Mouse (Mus musculus) inflammation-experienced regulatory T-cells, adult 6 months (primary cell): ENCODE data around the gene Rftn1. TPM values are rescaled to one million over a fixed set of nuclear protein-coding genes. Genes with fewer than 3 reads are reported as not detected.
A peak's percentile ranks its signal among the peaks of the same experiment; 100 is the strongest.

ENCODE experiments used
- ATAC-seq: one replicate; pipeline ENCODE4 v1.8.0; 2017
- polyA plus RNA-seq, 3 experiments: library from polyadenylated mRNA; unstranded; fragments of 100-300 nt; shearing (Covaris generic); gene quantifications; one replicate each; pipeline ENCODE4 v1.2.1; 2017

Gene Rftn1
- polyA plus RNA-seq, 3 experiments from 2014 or later: 22.7 to 31.1 (median 30.9) TPM

GRCm38 (mm10) chr17:49976678-49977423, 213.6 kb downstream of the Rftn1 start:
- ATAC-seq: no peak

DNA sequence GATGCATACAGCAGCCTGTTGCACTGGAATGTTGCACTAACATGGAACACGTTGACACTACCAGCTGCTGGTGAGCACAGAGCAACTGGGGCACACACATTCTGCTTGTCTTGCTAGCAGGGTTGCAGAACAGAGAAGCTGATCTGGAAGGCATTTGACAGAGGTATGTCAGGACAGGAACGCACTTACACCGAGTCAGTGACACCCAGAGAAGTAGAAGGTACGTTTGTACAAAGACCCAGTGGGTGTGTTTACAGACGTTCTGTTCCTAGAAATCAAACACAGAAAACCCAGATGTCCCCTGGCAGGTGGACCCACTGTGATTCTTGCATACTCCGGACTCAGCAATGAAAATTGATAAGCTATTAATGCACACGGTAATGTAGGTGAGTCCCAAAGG, 215.0 kb downstream of the Rftn1 start:
- no peak for ATAC-seq

DNA sequence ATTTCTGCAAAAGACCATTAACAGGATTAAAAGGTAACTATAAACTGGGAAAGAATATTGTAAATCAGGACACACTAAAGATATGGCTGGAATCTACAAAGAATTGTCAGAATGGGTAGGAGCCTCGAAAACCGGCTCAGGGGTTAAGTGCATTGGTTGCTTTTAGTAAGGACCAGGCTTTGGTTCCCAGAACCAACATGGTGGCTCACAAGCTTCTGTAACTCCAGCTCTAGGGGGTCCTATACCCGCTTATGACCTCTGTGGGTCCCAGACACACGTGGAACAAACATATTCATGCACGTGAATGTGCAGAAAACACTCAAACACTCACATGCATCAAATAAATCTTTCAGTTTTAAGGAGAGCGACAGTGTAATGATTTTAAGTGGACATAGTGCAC, 215.5 kb downstream of the Rftn1 start:
- ATAC-seq: no peak

DNA sequence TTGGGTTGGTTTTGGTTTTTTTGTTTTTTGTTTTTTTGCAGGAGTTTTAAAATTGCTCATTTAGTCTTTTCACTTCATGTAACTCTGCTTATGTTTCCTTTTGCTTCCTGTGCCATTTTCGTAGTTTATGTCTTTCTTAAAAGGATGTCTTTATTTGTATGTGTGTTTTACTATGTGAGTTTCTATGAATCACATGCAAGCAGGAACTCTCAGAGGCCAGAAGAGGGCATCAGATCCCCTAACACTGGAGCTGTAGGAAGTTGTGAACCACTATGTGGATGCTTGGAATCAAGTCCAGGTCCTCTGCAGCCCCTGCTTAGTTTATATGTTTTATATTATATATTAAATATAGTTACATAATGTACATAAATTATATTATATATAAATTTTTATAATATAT, 218.3 kb downstream of the Rftn1 start:
- no peak for ATAC-seq

DNA sequence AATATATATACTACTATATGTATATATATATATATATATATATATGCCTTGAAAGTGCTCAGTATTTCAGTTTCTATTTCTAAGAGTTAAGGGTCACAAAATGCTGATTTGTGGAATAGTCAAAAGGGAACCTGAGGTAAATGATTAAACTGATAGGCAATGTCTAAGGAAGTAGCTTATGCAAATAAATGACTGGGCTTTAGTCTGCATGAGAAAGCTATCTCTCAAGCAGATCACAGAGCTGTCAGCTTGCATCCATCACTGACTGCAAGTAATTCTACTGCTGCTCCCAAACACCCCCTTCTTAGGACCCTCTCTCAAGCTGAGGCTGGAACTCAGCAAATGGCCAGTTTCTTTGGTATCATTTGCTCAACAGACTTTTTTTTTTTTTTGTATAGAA, 219.4 kb downstream of the Rftn1 start:
- ATAC-seq: no peak

DNA sequence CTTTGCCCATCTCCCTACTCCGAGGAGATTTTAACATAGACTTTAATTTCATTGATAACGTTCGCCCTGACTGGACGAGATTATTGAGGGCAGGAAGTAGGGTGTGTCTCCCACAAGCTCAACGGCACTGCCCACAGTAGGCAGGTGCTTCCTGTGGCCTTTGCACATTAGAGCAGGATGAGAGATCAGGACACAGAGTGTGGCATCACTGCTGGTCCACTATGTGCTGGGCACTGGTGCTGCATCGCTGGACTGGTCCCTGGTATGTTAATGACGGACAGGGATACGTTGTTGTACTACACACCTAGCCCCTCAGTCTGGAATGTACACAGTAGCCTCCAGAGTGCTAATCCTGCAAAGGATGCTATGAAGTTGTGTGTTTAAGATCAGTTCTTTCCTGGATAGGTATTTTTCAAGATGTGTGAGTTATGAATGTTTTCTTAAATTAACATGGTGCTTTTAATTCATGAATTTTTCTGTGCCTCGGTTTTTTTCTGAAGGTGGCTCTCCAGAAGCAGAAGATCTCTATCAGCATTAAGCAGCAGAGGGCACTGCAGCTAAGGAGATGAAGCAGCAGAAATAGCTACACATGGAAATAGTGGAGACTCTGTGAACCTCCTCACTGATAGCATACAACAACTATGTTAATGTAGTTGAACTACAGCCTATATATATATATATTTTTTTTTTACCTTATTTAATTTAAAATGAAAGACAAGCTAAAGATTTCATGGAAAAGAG, 221.8 kb downstream of the Rftn1 start:
- peak; percentile 84 for ATAC-seq

- no peak for ATAC-seq
These were observed 224.4 kb downstream of the Rftn1 start for GRCm38 (mm10) chr17:49965846-49966762.

GRCm38 (mm10) chr17:49965035-49965434, 225.4 kb downstream of the Rftn1 start:
- ATAC-seq: no peak

- ATAC-seq: no peak
These were observed 226.0 kb downstream of the Rftn1 start for GRCm38 (mm10) chr17:49964471-49964870.

GRCm38 (mm10) chr17:49959021-49959420, 231.5 kb downstream of the Rftn1 start:
- no peak for ATAC-seq

GRCm38 (mm10) chr17:49951856-49952607, 238.4 kb downstream of the Rftn1 start:
- no peak for ATAC-seq

DNA sequence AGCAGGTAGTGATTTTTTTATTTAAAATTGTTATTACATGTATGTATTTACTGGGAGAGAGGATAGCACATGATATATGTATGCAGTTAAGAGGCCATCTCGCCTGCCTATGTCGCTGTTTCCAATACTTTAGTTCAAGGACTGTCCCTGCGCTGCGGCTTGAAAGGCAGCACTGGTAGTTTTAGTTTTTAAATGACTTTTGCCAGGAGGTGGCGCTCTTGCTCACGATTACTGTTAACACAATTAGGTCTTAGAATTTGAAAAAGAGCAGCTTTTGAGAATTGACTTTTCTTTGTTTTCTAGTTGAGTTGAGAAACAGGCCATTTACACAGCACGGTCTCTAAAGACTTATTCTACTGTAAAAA, 239.0 kb downstream of the Rftn1 start:
- peak; percentile 61 for ATAC-seq

DNA sequence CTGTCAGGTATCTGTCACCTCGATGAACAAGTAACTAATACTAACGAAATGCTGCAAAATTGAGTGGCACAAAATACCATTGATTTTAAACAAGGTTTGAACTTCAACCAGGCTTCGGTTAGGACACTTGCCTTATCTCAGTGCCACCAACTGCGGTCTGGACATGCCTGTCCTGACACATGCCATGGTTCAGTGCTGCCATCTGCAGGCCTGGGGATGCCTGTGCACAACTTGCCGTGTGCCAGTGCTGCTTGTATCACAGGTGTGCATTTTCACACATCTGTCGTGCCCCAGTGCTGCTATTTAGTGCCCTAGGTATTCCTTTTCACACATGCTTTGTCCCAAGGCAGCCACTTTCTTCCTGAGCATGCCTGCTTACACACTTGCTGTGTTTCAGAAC, 247.8 kb downstream of the Rftn1 start:
- no peak for ATAC-seq

Other genes starting within 250 kb of the Rftn1 start
- under 1 TPM in 1 of 3 experiments, not detected in 2; 0.39 TPM for gene Dazl, start 103.0 kb upstream of the Rftn1 start, polyA plus RNA-seq